Mouse (Mus musculus) naive thymus-derived CD4-positive, alpha-beta T cell, adult 2 months (primary cell): ENCODE data around the gene Cbs.

Experiments used
- DNase-seq: peaks from one replicate; pipeline ENCODE4 v3.0.0-alpha.2; 2011; ENCODE audit warnings: low read depth

Cbs gene

DNA sequence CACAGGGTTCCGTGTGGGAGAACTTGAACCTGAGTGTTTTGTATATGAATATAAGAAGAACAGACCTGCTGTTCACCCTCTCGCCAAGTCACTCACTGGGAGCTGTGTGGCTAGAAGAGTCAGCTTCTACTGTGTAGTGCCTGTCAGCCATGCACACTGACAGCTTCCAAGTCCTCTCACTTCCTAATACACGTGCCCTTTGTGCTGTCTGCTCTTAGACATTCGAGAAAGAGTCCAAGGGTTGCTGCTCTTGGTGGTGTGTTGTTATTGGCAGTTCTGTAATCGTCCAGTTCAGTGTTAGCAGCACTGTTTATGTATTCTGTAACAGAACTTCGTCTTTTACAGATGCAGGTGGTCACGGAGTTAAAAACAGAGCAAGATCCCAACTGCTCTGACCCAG lies 48.9 kb downstream of the Cbs start:
- DNase-seq: no peak

DNA sequence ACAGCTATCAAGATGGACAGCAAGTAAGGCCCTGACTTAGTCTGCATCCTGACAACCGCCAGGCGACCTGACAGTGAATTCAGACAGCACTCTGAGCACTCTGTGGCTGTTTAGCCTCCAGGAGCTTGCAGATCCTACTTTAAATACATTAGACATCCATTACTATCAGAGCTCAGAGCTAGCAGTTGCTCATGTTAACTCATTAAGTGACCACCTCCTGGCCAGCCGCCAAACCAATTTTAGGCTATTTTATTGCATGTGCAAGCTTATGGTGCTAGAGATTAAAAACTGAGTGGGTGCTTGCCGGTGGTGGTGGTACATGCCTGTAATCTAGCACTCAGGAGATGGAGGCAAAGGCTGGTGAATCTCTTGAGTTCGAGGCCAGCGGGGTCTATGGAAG lies 53.3 kb downstream of the Cbs start:
- DNase-seq: no peak

DNA sequence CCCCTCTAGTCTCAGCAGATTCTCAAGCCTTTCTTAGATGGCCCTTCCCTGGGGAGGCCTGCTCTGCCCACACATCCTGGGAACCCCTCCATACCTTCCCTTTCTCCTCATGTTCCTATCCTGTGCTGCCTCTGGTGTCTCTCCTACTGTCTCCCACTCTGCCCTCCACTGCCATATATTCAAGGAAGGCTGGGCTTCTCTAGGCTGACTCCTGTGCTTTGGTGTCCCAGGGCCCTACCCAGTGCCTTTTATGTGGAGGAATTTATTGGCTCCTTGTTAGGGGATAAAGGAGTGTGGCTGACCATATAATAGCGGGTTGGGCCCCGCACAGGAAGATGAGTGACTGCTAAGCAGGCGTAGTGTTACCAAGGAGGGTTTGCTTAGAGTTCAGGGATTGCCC lies 53.9 kb downstream of the Cbs start:
- DNase-seq: no peak

DNA sequence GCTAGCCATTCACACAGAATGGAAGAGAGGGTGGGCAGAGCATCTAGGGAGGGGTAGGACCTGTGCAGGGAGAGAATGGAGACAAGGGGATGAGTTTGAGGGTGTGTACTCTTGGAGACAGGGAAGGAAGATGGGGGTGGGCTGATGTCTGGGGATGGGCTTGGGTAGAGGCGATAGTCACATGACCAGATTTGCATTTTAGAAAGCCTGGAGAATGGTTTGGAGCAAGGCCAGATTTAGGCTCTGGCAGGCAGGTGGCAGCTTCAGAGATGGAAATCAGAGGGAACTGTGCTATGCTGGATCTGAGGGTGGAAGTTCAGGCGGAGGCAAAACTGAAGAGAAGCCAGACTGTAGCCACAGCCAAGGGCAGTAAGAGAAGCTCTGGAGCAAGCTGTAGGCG lies 56.7 kb downstream of the Cbs start:
- no peak for DNase-seq

DNA sequence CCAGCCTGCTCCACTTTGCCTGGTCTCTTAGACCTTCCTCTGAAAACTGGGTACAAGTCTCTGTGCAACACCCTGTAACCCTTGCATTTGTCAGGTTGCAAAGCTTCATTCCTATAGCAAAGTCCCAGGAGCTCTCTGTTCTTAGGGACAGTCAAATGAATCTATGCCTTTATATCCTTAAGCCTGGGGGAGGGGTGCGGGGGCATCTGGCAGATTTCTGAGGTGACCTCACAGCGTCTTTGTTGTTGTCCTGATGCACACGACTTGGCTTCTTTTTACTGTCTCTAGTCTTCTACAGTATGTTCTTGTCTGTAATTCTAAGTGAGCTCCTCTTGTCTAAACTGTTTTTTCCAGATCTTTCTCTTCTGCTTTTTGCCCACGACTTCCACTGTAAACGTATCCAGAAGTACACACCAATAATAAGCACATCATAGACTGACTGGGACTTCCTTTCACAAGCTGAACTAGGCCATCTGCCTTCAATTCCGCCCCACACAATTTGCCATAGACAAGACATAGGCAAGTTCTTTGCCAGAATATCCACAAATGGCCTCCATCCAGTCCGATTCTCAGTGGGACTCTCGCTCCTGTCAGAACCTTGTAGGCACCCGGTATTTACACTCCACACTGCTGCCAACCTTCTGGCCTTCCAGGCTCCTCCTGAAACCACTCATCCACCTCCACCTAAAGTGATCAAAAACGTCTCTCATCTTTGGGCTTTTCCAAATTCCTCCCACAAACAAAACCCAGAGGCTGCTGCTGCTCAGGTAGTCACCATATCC lies 60.5 kb downstream of the Cbs start:
- DNase-seq: no peak

DNA sequence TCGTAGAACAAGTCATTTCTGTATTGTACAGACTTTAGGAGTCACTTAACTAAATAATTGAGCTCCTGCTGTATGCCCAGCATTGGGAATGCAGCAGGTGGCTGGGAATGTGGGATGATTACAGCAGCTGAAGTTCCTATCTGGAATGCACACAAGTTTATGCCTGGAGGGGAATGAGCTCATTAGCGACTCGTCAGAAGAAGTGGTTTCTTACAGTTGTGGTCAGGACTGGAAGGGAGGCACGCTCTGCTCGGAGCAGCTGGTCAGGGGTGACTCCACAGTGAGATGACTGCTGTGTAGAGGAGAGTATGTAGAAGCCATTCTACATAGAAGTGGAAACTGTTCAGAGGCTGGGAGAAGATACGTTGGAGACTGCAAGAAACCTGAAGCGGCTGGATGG lies 62.4 kb downstream of the Cbs start:
- DNase-seq: no peak

DNA sequence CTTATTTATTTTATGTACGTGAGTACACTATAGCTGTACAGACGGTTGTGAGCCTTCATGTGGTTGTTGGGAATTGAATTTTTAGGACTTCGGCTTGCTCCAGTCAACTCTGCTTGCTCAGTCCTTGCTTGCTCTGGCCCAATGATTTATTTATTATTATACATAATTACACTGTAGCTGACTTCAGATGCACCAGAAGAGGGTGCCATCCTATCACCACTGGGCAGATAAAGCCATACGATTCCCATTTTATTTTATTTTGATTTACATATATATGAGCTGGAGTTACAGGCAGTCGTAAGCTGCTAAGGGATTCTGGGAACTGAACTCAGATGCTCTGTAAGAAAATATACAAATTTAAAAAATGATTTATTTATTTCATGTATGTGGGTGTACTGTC lies 65.3 kb downstream of the Cbs start:
- DNase-seq: no peak

DNA sequence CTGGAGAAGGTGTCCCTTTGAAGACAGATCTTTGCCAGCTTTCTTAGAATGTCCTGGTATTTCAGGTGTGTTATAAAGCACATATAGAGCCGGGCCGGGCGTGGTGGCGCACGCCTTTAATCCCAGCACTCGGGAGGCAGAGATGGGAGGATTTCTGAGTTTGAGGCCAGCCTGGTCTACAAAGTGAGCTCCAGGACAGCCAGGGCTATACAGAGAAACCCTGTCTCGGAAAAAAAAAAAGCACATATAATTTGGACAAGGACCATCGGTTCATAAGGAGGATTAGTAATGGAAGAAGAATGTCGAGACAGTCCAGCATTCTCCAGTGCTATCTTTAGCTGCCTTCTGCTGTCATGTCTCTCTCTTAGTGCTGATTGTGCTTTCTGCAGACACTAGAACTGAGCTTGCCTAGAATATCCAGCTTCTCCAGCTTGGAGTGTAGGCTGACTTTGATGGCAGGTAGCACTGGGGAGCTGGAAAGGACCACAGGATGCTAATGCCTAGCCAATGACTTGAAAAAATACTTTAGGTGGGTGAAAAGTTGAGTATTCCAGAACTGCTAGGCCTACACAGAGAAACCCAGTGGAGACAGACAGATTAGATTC lies 66.6 kb downstream of the Cbs start:
- peak; percentile 59 for DNase-seq

DNA sequence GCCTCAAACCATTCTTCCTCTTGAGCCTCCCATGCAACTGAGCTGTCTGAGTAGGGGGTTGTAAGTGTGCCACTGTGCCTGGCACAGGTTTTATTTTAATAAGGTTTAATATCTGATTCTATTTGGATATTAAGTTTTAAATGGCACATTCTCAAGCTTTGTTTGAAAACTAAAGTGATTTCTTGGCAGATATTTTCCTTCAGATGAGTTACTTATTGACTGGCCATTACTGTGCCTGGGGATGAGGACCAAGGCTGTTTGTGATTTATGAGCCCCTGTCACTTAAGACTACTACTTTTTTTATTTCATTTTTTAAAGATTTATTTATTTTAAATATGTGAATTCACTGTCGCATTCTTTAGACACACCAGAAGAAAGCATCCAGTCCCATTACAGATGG lies 67.3 kb downstream of the Cbs start:
- no peak for DNase-seq

DNA sequence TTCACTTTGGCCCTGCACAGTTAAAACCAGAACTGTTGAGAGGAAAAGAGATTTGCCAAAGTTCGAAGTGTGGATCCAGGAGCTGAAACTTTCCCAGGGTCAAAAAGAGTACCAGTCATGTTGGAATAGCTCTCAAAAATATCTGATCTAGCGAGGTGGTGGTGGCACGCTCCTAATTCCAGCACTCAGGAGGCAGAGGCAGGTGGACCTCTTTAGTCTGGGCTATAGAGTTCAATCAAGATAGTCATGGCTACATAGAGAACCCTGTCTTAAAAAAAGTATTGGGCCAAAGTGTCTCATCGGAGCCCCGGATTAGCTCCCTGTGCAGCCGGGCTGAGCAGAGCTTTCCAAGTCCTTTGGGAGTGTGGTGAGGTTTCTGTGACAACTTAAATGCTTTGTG lies 70.8 kb downstream of the Cbs start:
- no peak for DNase-seq

DNA sequence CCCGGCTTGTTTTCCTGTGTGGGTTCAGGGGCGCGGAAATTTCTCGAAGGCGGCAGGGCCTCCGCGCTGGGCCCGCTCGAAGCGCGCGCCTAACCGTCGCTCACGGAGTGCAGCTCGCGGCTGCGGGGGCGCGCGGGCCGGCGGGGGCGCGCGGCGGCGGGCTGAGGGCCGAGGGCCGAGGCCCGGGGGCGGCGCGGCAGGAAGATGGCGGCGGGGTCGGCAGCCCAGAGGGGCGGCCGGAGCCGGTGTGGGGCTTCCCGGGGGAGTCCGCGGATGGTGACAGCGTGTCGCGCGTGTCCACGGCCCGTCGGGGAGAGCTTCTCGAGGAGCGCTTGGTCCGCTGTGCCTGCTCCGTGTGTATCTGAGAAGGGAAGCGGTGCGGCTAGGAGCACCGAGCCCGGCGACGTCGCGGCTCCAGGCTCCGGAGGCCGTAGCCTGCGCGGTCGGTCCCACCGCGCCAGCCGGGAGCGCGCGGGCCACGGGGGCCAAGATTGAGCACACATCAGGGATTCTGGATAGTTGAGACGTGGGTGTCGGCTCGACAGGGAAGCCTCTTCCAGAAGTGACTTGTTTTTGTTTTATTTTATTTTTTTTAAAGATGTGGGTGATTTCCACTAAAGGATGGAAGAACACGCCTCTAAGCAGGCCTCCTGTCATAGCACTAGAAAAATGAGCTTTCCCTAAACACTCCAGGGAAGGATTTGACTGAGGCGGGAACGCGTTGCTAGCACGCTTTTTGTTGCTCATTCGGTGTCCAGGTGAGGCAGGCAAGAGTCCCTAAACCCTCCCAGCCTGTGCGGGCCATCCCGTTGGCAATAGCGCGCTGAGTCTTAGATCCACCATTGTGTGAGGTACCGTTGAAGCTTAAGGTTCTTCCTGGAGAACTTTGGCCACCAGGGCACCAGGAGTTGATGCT lies 71.6 kb downstream of the Cbs start:
- peak; percentile 80 for DNase-seq

DNA sequence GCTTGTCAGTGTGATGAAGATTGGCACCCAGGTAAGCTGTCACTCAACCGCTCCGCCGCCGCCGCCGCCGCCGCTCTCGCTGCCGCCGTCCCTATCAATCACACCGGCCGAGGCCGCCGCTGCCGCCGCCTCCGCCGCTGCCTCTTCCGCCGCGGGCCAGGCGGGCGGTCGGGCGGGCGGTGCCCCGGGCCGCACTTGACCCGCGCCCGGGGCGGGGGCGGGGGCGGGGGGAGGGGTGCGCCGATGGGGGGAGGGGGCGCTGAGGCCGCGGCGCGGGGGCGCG lies 72.2 kb downstream of the Cbs start:
- DNase-seq: no peak

DNA sequence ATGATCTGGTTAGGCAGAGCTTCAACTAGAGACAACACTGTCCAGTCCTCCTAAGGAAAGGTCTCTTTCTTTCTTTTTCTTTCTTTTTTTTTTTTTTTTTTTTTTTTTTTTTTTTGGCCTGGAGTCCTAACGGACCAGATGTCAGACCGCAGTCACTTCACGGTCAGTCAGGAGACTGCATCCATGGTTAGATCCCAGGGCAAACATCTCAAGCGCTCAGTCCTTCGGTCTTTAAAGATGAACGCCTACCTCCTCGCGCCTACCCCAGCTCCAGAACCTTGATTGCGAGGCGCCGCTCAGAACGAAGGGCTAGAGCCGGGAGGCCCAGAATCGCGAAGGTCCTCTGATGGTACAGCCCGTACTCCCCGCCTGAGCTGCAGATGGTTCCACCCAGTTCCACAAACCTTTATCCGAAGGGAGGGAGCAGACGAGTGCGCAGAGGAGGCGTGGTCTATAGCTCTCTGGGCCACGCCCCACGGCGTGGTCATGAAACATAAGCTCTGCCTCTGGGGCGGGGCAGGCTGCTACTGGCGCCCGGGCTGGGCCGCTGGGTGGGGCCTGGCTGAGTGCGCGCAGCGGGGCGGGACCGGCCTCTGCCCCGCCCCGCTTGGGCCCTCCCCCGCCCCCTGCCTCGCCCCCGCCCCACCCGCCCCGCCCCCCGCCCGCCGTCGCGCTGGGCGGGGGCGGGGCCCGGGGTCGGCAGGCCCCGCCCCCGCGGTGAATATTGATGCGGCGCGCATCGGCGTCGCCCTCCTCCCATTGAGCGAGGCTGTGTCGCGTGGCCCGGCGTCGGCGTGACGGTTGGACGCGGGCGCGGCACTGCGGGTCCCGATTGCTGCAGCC lies 72.8 kb downstream of the Cbs start, which contains the start of gene Pknox1:
Gene Pknox1 (plus strand): TSS at position 720 of the 843 bp plus-strand sequence.
- DNase-seq: peak; percentile 100

DNA sequence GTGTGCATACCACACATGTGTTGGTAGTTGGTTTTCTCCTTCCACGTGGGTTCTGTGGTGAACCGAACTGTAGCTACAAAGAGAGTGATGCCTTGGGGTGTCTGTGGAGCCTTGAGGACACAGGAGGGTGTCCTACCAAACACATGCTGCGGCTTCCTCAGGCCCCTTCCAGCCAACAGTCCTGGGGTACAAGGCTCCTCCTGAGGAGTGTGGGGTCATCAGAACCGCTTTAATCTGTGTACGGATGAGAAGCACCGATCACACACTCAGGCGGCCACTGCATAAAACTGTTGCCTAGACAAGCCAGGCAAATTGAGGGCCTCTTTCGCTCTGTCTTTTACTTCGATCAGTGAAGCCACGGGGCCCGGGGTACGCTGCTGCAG lies 73.4 kb downstream of the Cbs start:
- peak; percentile 70 for DNase-seq

DNA sequence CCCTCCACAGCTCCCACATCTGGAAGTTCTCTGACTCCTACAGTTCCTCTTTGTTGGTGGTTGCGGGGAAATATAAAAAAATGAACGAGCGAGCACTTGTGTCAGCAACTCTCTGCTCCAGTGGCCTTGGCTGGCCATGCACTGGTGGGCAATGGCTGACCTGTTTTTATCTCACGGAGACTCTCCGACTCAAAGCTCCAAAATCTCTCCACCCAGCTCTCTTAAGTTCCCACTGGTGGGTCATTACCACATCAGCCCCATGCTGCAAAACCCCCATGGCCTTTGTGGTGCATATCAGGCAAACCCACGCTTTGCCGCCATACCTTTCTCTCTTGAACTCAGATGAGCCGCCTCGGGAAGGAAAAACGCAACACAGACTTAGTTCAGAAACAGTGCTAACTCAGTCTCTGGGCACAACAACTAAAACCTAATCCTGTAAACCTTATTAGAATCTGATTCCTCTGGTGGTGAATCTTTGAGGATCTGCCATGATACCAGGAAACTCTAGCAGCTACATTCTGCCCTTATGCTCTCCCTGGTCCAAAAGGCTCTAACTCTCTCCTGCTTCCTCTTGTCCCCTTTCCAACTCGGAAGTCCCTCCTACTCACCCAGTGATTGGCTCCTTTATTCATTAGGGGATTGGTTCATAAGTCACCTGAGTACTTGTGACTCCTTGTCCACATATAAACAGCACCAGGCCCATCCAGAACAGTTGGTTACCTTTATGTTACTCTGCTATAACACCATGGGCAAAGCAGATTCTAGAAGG lies 77.8 kb downstream of the Cbs start:
- DNase-seq: no peak
